Mouse (Mus musculus) Muller cell, postnatal 12 days (primary cell): ENCODE results near the gene Rbfox1.

Experiments used
- DNase-seq: peaks from one replicate; pipeline ENCODE4 v3.0.0-alpha.2; 2015; ENCODE audit errors: inconsistent ontology term

Rbfox1 gene

DNA sequence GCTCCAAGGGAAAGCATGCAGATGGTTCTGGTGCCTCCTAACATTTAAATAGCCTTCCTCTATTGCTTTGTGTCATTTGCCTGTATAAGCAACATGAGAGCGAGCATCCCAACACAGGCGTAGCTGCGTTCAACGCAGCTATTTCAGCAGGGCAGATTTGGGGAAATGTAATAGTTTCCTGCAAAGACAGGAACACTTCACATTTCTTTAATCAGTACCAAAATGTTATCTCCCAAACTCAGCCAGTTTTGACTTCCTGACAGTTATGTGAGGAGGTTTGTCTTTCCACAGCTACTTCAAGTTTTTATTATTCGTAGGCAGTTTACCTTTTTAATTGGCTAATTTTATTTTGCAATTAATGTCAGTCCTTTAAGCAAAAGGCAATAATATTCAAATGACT is 1149.1 kb downstream of the Rbfox1 start:
- no peak for DNase-seq

DNA sequence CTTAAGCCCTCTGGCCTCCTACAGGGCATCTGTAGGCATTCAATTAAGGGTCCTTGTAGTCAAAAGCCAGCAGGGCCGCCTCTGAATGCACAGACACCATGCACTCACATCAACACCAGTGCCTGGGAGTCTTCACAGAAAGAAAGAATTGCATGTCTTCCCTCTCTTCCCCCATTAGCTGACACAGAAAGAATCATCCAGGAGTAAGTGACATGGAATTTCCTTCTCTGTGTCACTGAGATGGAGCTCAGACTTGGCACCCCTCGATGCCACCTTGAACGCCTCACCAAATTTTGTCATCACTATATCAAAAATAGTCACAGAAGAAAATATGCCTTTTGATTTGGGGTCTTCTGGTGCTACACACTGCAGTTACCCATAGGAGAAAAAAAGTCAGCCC is 1151.4 kb downstream of the Rbfox1 start:
- no peak for DNase-seq

DNA sequence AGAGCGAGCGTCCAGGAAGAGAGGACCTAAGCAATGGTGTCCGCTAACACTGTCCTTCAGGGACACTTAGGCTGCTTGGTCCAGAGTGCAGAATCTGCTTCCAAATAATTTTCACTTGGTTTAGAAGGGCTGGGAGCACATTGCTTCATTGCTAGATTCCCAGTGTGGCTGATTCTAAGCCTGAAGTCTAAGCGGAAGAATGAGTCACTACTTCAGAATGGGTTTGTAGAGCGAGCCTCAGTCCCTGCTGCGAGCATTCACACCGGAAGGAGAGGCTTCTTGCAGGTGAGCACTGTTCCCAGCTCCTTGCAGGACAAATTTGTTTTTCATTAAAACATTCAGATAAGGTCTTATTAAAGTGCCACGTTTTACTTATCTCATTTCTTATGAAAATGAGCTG is 1151.8 kb downstream of the Rbfox1 start:
- DNase-seq = no peak

DNA sequence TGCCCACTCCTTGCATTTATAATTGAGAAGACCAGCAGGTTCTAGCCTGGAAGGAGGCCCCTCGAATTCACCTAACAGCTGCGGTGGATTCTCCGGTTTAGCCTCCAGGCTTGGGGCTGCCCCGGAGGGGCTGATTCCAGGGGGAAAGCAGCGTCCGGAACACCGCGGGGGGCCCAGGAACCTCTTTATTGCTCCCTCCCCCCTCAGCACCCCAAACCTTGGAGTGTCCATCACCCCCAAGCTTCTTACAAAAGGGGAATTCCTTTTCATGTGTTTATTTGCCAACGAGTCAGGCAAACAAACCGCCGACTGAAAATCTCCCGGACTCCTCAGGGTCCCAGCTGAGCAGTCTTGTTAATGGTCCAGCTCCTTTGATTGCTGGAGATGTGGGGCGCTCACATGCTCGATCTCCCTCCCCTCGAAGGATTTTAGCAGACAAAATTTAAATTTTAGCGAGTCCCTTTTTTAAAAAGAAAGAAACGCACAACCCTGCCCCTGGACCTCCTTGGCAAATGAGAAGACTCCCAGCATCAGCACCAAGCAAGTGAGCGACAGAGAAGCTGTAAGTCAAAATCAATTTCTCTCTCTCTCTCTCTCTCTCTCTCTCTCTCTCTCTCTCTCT is 1153.6 kb downstream of the Rbfox1 start:
- DNase-seq = peak; percentile 16

DNA sequence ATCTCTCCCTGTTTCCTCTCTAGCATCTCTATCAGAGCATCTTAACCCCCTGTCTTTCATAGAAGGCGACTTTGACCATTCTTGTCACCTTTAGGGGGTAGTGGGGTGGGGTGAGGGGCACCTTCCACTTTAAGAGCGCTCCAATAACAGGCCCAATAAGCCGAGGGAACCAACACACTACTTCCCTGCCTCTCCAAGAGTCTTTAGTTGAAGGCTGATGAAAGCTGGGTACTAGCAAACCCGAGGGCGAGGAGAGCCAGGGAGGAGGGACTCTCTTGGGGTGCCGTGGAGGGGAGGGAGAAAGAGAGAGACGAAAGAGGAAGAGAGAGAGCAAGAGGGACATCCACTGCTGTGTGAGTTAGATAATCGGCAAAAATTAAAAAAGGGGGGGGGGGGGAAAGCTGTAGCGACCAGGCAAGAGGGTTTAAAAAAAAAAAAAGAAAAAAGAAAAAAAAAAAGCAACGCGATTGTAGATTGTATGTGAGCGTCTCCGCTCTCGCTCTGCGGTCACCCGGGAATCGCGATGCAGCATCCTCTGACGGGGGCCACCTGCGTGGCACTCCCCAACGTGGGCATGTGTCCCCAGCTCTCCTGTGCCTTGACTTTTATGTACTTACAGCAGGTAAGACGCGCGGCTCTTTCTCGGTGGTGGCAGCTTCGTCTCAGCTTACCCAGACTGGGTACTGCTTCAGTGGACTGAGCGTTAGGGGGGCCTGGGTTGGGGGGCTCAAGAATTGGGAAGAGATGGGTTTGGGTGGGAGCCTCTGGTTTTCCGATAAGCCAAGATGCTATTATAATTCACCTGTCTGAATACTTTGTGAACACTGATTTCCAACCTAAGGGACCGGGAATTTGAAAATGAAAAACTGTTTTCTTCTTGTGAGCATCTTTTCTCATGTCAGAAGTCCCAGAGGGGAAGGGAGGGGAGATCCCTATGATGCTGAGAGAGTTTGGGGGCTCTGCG is 1154.5 kb downstream of the Rbfox1 start:
- peak; percentile 46 for DNase-seq

DNA sequence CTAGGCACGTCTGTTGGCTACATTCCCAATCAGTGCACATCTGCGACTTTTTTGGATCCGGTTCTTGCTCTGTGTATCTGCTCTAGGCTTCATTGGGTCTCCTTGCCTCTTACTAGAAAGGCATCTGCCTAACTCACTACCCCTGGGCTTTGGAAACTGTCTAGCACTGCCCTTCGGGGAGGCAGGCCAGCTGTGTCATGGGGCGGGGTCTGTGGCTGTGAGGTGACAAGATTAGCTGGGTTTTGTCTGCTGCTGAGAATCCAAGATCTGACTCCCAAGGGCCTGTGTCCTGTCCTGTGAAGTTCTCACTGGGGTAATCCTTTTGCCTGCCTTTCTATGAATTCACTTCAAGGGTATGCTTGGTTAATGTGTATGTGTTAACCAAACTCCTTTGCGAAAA is 1155.5 kb downstream of the Rbfox1 start:
- DNase-seq = no peak

DNA sequence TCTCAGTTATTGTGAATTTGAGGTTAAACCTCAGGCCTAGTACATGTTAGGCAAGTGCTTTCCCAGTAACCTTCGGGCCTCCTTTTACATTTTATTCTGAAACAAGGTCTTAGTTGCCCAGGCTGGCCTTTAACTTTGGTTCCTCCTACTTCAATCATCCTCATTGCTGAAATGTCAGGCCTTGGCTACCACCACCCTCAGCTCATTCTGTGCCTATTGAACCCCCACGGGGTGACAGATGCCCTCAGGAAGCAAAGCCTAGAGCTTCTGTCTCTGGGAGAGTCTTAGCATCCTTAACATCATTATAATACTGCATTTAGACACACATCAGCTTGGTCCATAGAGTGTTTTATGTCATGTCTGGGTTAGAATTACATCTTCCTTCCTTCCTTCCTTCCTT is 1162.3 kb downstream of the Rbfox1 start:
- no peak for DNase-seq

DNA sequence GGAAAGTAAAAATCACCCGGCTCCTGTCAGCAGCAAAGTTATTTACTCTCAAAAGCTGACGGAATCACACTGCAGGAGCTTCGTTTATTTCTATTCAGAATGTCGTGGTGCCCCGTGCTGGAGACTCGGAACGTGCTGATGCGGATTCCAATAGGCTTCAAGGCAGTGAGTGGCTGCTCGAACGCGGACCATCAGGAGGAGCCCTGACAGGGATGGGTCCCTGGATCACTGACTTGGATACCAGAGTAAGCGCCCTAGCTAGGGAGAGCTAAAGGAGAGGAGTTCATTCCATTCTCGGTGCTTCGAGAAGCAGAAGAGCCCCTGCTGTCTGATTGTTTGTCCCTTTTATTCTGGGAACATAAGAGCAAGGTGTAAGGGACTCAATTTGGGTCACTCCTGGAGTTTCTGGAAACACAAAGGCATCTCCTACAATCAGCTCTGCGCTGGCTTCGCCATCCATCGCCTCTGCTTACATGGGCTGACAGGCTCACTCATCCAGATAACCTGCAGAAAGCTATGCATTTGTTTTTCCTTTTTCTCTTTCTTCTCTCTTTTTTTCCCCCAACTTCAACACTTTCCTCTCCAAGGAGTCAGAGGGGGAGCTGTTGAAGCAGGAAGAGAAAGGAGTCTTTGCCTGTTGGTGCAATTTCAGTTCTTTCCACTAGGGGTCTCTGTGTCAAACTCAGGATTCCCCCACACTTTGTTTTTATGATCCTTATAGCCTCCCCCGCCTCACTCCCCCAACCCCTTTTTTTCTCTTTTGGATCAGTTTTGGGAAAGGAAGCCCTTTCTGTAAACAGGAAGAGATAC is 1164.2 kb downstream of the Rbfox1 start:
- DNase-seq = peak; percentile 50

DNA sequence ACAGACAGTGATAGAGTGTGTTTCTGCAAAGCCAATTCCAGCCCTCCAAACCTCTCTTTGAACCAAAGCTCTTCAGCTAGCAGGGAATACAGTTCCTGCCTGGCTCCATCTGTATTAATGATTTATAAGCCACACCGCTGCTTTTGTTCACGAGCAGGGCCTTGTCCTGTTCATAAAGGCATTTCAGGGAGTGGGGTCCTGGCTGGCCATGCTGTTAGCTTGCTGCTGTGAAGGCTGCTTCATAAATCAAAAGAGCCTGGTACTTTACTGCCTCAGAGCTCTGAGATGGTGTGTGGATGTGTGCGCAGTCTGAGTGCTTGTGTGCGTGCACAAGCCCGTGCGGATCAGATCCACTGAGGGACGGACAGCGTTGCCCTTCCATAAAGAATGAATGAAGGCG is 1165.8 kb downstream of the Rbfox1 start:
- DNase-seq = no peak

DNA sequence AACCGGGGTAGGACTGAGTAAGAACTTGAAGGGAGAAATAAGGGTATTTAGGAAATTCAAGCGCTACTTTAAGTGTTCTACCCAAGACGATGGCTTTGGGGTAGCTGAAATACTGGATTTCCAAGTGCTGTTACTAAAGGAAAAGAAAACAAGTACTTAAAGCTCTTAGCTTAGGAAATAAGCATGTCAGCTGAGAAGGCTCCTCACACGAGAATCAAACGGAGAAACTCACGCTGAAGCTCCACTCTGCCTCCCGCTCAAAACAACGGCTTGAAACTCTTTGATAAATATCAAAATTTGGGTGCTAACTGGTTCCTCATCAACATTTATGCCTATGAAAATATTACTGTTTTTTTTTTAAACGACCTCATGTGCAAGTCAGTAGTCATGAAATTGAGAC is 1166.8 kb downstream of the Rbfox1 start:
- no peak for DNase-seq

DNA sequence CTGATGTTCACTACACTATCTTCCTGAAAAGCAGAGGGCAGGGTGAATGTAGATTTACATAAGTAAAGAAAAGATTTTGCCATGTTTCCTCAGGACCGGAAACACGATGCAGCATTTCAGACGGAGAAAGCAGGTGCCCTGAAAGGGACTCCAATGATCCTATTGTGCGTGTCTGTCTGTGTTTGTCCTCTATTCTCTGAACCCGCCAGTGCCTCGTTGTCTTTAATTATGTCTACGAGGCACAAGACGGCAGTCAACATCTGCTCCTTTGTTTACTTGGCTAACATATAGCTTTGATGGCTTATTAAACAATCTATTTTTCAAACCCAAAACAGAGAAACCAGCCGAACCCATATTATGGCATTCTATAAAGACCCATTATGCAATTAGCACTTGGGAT is 1167.3 kb downstream of the Rbfox1 start:
- DNase-seq = peak; percentile 23

DNA sequence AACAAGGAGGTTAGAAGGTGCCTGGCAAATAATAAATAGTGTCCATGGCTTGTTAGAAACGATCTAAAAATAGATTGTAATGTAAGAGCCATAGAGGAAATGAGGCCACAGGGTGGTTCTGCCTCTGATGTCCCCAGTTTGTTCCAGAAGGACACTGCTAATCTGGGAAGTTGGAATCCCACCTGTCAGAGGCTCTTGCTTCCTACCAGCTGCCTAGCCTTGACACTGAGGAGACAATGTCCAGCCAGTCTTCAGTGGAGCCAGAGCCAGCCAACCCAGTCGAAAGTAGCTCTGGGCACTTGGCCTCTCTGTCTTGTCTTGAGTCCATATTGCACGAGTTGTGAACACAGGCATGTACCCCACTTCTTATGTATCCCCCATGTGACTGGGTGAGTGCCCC is 1172.6 kb downstream of the Rbfox1 start:
- no peak for DNase-seq

DNA sequence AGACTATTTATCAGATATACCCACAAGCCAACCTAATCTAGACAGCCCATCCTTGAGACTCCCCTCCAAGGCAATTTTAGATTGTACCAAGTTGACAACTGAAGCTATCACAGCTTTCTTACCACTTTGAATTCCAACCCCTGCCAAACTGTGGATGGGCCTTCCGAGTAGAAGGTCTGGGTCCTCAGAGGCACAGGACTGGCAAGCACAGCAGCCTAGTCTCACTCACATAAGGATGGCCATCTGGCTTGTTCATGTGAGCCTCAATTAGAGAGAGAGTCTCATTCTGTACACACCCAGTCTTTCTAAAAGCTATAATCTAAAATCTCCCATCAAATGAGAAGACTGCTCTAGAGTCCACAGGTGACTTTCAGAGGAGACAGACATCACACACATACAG is 1173.4 kb downstream of the Rbfox1 start:
- no peak for DNase-seq

DNA sequence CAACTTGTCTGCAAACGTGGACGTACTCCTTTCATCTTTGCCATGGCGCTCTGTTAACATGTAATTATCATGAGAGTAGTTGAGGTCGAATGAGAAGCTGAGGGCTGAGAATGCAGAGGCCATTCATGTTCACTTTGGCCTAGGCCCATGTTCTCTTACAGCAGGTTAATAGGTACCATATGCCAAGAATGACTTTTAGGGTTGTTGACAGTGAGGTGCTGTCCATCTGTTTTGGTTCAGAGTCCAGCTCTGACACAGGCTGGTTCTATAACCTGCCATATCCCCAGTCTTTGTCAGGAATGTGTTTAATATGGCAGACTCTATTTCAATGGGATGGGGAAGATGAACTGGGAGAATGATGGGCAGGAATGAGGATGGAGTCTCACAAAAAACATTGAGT is 1174.4 kb downstream of the Rbfox1 start:
- no peak for DNase-seq

DNA sequence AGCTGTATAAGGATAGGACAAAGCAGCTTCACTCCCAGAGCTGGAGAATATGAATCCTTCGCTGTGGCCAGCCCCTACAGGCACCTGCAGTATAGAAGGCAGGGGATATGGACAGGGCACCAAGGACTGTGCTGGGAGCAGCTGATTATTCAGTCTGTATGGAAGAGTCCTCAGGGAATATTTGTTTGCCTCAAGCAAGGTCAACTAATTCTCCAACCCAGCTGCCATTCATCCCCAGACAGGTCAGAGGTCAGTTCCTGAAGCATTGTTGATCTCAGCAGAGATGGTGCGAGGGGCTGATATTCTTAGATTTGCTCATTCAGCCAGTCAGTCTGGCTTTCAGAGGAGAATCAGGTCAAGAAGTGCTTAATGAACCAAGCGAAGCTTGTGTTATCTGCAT is 1175.7 kb downstream of the Rbfox1 start:
- no peak for DNase-seq

DNA sequence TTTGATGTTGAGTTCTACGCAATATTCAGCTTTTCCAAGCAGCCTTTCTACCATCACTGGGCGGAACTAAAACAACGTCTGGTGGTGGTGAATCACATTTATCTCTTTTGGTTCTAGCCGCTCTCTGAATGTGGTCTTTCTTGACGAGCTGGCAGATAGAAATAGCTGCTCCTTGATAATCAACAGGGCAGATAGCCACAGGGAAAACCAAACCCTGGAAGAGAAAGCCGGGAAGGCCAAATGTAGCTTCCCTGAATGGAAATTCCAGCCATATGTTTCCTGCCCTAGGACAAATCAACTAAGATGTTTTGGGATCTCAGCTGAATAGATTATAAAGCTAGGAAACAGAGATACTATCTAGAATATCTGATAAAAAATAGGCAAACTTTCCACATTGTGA is 1177.4 kb downstream of the Rbfox1 start:
- DNase-seq = no peak

DNA sequence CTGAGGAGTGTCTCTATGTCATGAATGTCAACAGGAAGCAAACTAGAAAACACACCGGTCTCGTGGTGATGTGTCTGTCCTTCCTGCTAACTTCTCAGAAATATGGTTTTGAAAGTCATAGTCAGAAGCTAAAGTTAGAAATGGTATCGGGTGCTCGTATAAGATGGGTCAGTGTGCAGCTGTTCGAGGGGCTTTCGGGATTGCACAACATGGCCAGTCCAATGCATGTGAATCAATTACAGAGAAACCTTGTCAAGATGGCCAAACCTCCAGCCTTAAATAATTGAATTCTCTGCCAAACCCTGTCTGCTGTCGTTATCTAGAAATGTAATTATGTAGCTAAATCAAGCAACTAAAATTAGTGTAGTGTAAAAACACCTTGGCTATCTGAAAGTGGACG is 1182.0 kb downstream of the Rbfox1 start:
- DNase-seq = no peak

DNA sequence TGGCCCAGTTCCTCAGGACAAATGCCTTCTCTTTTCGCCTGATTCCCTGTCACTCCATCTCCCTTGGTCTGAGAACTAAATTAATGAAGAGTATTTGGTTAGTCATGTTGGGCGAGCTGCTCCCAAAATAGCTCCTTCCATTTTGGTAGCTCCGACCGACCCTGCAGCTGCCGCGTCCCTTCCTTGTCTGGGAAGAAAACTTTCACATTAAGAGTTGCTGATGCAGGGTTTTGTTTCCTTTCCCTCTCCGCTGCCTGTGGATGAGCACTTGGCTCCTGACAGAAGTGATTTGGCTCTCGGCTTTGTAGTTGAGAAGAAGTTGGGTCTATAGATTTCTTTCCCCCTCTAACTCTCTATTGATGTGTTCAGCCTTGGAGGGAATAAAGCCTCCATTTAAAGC is 1184.4 kb downstream of the Rbfox1 start:
- peak; percentile 26 for DNase-seq

DNA sequence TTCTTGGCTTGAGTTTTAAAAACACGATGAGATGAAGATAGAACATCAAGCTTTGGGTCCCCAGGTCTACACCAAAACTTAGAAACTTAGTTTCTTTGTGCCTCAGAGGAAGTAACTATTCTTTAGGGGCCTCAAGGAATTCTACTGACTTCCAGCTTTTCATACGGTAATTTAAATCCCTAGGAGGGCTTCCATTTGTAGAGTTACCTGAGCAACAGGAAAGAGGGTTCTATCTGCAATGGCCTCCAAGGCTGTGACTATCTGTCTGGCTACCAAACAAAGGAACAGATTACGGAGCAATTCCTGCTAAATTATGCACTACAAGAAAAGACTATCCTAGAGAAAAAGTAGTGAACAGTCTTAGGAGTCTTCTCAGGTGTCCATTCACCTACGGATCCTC is 1189.6 kb downstream of the Rbfox1 start:
- DNase-seq = no peak

DNA sequence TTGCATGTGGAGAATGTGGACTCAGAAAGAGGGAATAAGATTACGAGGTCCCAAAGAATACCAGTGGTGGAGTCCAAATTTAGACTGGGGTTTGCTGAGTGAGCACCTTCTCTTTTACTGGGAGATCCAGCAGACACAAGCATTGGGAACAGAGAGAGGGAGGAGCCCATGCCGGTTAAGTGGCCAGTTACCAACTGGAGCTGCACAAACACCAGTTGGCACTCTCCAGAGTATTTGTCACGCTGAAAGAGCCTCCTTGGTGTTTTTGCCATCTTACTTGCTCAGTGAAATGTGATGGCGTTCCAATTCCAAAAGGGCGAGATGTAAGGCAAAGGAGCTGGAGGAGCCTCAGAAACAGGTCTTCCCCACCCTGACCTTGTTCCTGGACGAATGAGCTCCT is 1190.6 kb downstream of the Rbfox1 start:
- peak; percentile 19 for DNase-seq

DNA sequence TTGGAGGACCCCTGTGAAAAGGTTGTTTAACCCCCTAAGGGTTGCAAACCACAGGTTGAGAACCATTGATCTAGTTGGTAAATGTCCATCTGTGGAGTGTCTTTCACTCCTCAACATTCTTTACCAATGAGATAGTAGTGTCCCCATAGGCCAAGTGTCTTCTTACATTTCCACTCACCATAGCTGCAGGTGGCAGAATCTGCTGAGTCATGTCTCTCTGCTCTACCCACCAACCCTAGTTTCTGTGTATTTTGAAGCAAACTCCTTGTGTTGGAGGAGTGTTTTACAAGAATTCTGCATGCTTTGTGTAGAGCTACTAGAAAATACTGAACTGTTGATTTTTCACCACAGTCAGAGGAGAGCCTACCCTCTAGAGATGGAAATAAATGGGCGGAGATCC is 1191.2 kb downstream of the Rbfox1 start:
- no peak for DNase-seq

DNA sequence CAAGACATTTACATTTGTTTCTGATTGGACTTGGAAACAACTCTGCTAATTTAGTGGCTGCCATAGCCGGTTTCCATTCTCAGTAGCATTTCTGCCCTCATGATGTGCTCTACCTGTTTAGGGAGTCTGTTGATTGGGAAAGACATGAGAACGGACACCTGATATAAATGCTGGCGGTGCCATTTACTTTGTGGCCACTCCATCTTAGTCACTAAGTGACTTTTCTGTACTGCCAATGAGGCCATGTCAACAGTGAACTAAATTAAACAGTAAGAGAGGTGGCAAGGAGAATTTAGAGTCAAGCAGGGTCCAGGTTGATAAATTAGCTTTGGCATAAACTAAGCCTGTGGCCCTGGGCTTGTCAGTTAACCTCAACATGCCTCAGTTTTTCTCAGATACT is 1191.6 kb downstream of the Rbfox1 start:
- DNase-seq = no peak
